Mouse (Mus musculus): ENCODE data around the gene Tex19.1.
"Not testable (repeated sequence)": the region's sequence is repeated elsewhere in the genome, so short reads cannot be mapped to it uniquely, and the experiment has no call there.

Tex19.1 gene

GRCm38 (mm10) chr11:121145865-121146264 lies at the start of gene Tex19.1:
TSS of gene Tex19.1 (plus strand) at chr11:121146143.
- DNase-seq (ENCODE audit: low spot score) = no peak

- DNase-seq (ENCODE audit: low spot score) = no peak
These were observed 46.2 kb upstream of the Tex19.1 start for GRCm38 (mm10) chr11:121099762-121100161.

GRCm38 (mm10) chr11:121100692-121101091 lies 45.3 kb upstream of the Tex19.1 start:
- no peak for DNase-seq (ENCODE audit: low spot score)

DNA sequence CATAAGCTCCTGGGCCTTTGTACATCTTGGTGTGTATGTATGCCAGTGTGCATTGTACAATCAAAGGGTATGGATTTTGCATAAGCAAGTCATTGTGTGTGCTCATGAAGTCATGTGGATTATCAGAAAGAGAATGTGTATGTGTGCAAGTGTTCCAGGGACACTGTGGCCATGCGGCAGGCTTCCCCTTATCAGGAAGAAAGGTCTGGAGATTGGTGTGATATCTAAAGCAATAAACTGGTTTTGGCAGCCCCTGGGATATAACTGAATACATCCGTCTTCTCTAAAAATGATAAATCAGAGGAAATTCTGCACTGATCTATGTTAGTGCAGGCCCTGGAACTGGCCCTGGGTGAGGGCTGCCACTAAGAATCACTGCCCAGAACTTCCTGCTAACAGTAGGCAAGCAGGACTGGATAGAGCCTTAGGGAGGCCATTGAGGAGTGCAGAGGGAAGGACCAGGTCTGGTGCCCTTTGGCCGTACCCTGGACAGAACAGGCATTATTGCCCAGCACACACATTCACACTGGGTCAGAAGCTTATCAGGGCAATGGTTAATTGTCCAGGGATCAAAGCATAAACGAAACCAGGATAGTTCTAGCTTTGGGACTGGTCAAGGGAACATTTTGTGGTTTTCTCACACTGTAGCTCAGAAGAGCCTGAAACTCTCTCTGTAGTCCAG lies 44.7 kb upstream of the Tex19.1 start:
- no peak for DNase-seq (ENCODE audit: low spot score)

GRCm38 (mm10) chr11:121107242-121107641 lies 38.7 kb upstream of the Tex19.1 start:
- DNase-seq (ENCODE audit: low spot score) = not testable (repeated sequence)

GRCm38 (mm10) chr11:121108061-121108460 lies 37.9 kb upstream of the Tex19.1 start:
- no peak for DNase-seq (ENCODE audit: low spot score)

DNA sequence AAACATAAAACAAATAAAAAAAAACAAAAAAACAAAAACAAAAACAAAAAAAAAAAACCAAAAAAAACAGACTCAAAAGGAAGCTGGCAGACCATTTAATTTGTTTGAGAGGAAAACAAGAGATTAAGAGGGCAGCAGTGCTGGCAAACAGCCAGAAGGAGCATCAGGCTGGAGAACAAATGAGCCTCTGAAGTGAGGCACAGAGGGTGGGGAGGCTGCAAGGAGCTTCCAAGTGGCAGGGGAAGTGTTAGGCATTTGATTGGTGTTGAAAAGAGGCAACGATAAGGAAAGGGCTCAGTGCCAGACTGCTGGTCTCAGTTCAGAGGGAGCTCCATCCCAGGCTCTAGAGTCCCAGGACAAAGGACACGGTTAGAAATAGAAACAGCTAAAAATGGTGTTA lies 36.0 kb upstream of the Tex19.1 start:
- no peak for DNase-seq (ENCODE audit: low spot score)

GRCm38 (mm10) chr11:121111051-121111450 lies 34.9 kb upstream of the Tex19.1 start:
- no peak for DNase-seq (ENCODE audit: low spot score)

DNA sequence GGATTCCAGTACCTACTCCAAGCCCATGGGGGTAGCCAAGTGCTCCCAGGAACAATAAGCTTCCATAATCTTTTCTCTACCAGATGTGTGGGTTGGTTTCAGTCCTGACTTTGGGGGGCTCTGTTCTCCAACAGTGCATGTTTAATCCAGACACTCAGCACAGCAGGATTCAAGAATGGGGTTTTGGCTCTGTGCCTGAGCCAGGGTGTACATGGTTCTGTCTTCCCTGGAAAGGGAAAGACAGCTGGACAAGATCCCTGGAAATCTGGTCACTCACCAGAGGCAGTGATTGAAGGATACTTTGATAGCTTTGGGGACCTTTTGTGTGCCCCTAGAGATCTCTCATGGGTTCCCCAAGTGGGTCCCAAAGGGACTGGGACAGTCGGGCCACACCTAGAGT lies 34.3 kb upstream of the Tex19.1 start:
- DNase-seq (ENCODE audit: low spot score) = no peak

DNA sequence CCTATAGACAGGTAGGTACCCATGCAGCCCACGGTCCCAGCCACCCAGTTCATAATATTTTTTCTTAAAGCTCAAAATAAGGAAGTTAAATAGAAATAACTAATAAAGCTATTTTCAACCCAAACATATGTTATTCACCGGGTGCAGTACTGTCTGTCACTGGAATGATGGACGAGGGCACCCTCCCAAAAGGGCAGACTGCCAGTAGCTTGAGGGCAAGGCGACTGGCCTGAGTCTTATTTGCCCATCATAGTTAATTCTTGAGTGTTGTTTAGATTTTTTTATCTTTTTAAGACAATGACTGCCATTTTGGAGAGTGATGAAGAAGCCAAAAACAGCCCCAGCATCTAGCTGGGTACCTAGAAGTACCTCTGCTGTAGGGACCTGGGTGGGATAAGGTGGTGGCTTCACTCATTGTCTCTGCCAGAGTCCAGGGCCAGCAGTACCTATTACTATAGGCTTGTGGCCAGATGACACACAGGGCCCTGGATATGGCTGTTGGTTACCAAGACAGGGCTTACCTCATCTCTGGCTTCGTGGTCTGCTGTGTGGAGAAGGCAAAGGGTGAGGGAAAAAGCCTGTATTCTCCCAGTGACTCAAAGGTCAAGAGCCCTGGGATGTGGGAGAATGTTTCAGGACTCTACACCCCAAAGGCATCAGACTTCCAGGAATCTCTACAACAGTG lies 33.7 kb upstream of the Tex19.1 start:
- no peak for DNase-seq (ENCODE audit: low spot score)

DNA sequence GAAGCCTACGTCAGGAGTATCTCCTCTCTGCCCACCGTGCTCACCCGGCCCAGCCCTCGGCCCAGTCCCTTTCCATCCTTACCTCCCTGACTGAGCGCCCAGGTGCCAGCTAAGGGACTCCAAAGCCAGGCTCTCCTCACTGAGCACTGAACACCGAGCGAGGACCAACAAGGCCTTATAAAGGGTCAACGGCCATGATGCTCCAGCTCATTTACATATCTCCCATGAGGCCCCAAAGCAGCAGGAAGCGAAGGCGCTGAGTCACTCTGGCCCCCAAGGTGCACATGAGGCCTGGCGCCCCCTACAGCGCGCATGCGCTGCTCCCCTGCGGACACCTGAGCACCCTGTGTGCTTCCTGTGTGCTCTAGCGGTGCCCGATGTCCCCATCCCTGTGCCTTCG lies 27.8 kb upstream of the Tex19.1 start:
- no peak for DNase-seq (ENCODE audit: low spot score)

GRCm38 (mm10) chr11:121118577-121118976 lies 27.4 kb upstream of the Tex19.1 start, which contains the start of gene Tex19.2:
TSS of gene Tex19.2 (minus strand) at chr11:121118677.
- DNase-seq (ENCODE audit: low spot score) = no peak

DNA sequence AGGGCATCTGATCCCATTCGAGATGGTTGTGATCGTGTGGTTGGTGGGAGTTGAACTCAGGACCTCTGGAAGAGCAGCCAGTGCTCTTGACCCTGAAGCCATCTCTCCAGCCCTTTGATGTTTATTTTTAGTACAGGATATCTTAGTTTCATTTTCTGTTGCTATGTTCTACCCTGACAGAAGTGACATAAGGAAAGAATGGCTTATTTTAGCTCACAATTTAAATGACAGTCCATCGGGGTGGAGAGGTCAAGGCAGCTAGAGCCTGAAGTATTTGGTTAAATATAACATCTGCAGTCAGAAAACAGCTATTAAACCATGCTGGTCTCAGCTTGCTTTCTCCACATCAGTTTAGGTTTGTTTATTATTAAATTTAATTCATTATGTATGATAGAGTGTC lies 24.8 kb upstream of the Tex19.1 start:
- no peak for DNase-seq (ENCODE audit: low spot score)

GRCm38 (mm10) chr11:121122024-121122670 lies 23.8 kb upstream of the Tex19.1 start:
- no peak for DNase-seq (ENCODE audit: low spot score)

- no peak for DNase-seq (ENCODE audit: low spot score)
These were observed 22.5 kb upstream of the Tex19.1 start for GRCm38 (mm10) chr11:121123438-121123837.

- DNase-seq (ENCODE audit: low spot score) = no peak
These were observed 20.3 kb upstream of the Tex19.1 start for GRCm38 (mm10) chr11:121125522-121126172.

DNA sequence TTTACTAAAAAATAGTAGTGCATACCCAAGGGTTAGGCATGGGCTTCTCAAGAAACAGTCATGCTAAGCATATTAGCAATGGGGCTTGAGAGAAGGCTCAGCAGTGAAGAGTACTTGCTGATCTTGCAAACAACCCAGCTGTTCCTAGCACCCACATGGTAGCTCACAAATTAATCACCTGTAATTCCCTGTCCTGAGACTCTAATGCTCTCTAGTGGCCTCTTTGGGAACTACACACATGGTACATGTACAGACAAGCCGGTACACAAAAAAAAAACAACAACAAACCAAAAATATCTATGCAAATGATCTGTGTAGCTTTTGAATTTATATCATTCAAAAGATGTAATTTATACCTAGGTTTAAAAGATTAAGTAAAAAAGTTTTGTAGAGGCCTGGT lies 19.5 kb upstream of the Tex19.1 start:
- DNase-seq (ENCODE audit: low spot score) = peak; percentile 42

DNA sequence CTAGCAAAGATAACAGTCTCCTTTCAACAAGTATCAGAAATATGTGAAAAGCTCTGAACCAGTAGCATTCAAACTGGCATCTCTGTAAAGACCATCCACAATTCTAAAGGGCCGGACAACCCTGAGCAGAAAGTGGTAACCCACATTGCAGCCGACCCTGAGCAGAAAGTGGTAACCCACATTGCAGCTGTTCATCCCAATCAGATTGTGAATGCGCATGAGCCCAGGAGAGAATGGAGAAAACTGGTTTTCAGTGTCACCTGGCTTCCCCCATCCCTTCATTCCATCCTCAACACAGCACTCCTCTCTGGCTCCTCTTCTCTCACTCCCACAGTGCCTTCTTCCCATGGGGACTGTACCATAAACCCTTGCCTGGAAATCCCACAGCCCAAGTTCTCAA lies 18.5 kb upstream of the Tex19.1 start:
- no peak for DNase-seq (ENCODE audit: low spot score)

DNA sequence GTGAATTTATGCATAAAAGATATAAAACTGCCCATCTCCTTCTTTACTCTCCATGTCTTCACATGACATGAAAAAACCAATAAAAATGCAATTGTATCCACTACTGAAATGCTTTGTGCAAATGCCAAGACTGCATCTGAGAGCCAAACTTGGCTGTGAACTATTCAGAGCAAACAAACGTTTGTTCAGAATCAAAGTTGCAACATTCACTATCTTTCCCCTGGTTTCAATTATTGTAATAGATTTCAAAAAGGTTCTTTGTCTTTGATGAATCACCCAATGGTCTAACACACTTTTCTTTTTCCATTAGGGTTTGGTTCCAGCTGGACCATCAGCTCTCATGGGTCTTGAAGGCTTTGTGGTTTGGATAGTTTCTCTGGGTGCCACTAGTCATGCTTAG lies 16.3 kb upstream of the Tex19.1 start:
- DNase-seq (ENCODE audit: low spot score) = no peak

DNA sequence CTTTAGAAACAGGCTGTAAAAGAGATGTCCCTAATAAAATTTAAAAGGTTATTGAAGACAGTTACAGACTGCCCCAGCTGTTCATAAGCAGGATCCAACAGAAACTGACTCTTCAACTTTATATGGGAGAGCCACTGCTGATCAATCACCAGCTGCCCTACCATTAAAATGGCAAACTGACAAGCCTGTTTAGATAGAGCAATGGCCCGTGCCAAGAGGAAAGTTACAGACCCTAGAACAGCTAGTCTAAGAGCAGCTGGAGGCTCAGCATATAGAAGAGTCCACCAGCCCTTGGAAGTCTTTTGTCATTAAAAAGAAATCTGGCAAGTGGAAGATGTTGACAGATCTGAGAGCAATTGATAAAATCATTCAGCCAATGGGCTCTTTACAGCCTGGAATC lies 11.3 kb upstream of the Tex19.1 start:
- no peak for DNase-seq (ENCODE audit: low spot score)

GRCm38 (mm10) chr11:121137682-121138081 lies 8.3 kb upstream of the Tex19.1 start:
- no peak for DNase-seq (ENCODE audit: low spot score)

GRCm38 (mm10) chr11:121138732-121139131 lies 7.2 kb upstream of the Tex19.1 start:
- no peak for DNase-seq (ENCODE audit: low spot score)

Measured in c-Kit-positive CD71-positive TER-119-positive erythroid progenitor cells, embryonic 14.5 days (primary cell).